Mouse (Mus musculus) lung, adult 10 weeks (tissue): ENCODE measurements around the gene Cyb5r4. TPM values are rescaled to one million over a fixed set of nuclear protein-coding genes. Genes with fewer than 3 reads are reported as not detected.

Experiments
- polyA plus RNA-seq: library from polyadenylated mRNA; stranded (reverse); fragments of 350-450 nt; fragmentation: Illumina TruSeq; extraction: RNeasy Lipid Tissue Mini Kit (QIAGEN cat#74804); gene quantifications from one replicate; pipeline ENCODE4 v1.2.3, GENCODE M21; 2014; ENCODE audit warnings: low read depth, low replicate concordance; ENCODE audit not compliant: insufficient read depth

Gene Cyb5r4
- polyA plus RNA-seq = 40.5 TPM

GRCm38 (mm10) chr9:87021778-87022523 lies at the start of gene Cyb5r4:
Gene Cyb5r4 (plus strand): TSS chr9:87022014.

GRCm38 (mm10) chr9:87015288-87015937 lies 6.4 kb upstream of the Cyb5r4 start, which contains the start of gene Ripply2:
Gene Ripply2 (plus strand): TSS chr9:87015537.

Other genes with a start within 250 kb of the Cyb5r4 start
- gene Snap91, start 141.4 kb upstream of the Cyb5r4 start, polyA plus RNA-seq = 0.33 TPM
- not detected for gene Ripply2, start 6.5 kb upstream of the Cyb5r4 start, polyA plus RNA-seq
- gene Mrap2, start 122.3 kb downstream of the Cyb5r4 start, polyA plus RNA-seq = not detected
- 1.5 TPM for gene Cep162, start 233.5 kb downstream of the Cyb5r4 start, polyA plus RNA-seq